Mouse (Mus musculus) kidney, postnatal 14 days (tissue): Measurements from ENCODE around the gene Rbms2.
"Not testable (repeated sequence)": the region's sequence is repeated elsewhere in the genome, so short reads cannot be mapped to it uniquely, and the experiment has no call there.

Source experiments
- DNase-seq: peaks from one replicate; pipeline ENCODE4 v3.0.0; 2022; ENCODE audit warnings: mixed read lengths

Gene Rbms2

GRCm38 (mm10) chr10:128090651-128091563 is 89.2 kb downstream of the Rbms2 start:
- peak; percentile 92 for DNase-seq

- DNase-seq, result no peak
Observed at GRCm38 (mm10) chr10:128089842-128090241, 90.3 kb downstream of the Rbms2 start.

- DNase-seq, result no peak
Observed at GRCm38 (mm10) chr10:128088181-128088580, 91.9 kb downstream of the Rbms2 start.

GRCm38 (mm10) chr10:128087216-128087615 is 92.9 kb downstream of the Rbms2 start:
- DNase-seq, result not testable (repeated sequence)

GRCm38 (mm10) chr10:128086391-128086790 is 93.7 kb downstream of the Rbms2 start:
- no peak for DNase-seq

- no peak for DNase-seq
Observed at GRCm38 (mm10) chr10:128084160-128084559, 95.9 kb downstream of the Rbms2 start.

- no peak for DNase-seq
Observed at GRCm38 (mm10) chr10:128083688-128084087, 96.4 kb downstream of the Rbms2 start.

GRCm38 (mm10) chr10:128082880-128083421 is 97.1 kb downstream of the Rbms2 start, which contains the start of gene Atp5b:
Gene Atp5b (plus strand): TSS chr10:128083273.
- peak; percentile 99 for DNase-seq

- no peak for DNase-seq
Observed at GRCm38 (mm10) chr10:128082477-128082808, 97.7 kb downstream of the Rbms2 start.

GRCm38 (mm10) chr10:128081807-128082476 is 98.2 kb downstream of the Rbms2 start:
- no peak for DNase-seq
